Mouse (Mus musculus) thymus, adult 2 months (tissue): ENCODE results near the gene Fam114a1.

Experiments
- CTCF ChIP-seq: fragments of 200-500 bp; IDR thresholded peaks from 2 replicates; pipeline ENCODE4 v1.5.1; 2012; ENCODE audit warnings: mild to moderate bottlenecking, control low read depth, low read length, moderate library complexity, borderline replicate concordance; ENCODE audit not compliant: control insufficient read depth, poor library complexity, insufficient read depth; ENCODE audit errors: extremely low read depth
- POLR2A ChIP-seq: fragments of 200-500 bp; IDR thresholded peaks from 2 replicates; pipeline ENCODE4 v1.6.1; 2012; ENCODE audit warnings: mild to moderate bottlenecking, low read length, control low read depth, moderate library complexity; ENCODE audit not compliant: control insufficient read depth, poor library complexity, insufficient read depth; ENCODE audit errors: extremely low read depth

GRCm38 (mm10) chr5:64958991-64959842, 10.7 kb upstream of the Fam114a1 start:
- no peak for TF ChIP-seq POLR2A
- no peak for TF ChIP-seq CTCF
